Mouse (Mus musculus) neural tube, embryonic 12.5 days (tissue): ENCODE measurements around the gene Gltpd2. TPM values are rescaled to one million over a fixed set of nuclear protein-coding genes. Genes with fewer than 3 reads are reported as not detected.

ENCODE experiments used
- ATAC-seq: fragments of 200-750 bp; cut with Nextera tagmentation; 2 replicates; pipeline ENCODE4 v1.8.0; 2017; ENCODE audit warnings: low read depth, mild to moderate bottlenecking, moderate TSS enrichment, moderate library complexity; ENCODE audit not compliant: low FRiP score
- H3K27ac ChIP-seq: fragments of 300-500 bp; sonication (generic); 2 replicates; pipeline ENCODE4 v1.5.1; 2016
- H3K27me3 ChIP-seq: fragments of 300-500 bp; sonication (generic); replicated peaks from 2 replicates; pipeline ENCODE4 v1.6.1; 2016; ENCODE audit warnings: mild to moderate bottlenecking
- H3K36me3 ChIP-seq: fragments of 300-500 bp; sonication (generic); 2 replicates; pipeline ENCODE4 v1.6.1; 2016; ENCODE audit warnings: mild to moderate bottlenecking
- H3K4me1 ChIP-seq: fragments of 300-500 bp; sonication (generic); 2 replicates; pipeline ENCODE4 v1.6.1; 2016
- H3K4me2 ChIP-seq: fragments of 300-500 bp; sonication (generic); replicated peaks from 2 replicates; pipeline ENCODE4 v1.6.1; 2016; ENCODE audit warnings: mild to moderate bottlenecking
- H3K4me3 ChIP-seq: fragments of 300-500 bp; sonication (generic); 2 replicates; pipeline ENCODE4 v1.5.1; 2016
- H3K9ac ChIP-seq: fragments of 300-500 bp; sonication (generic); 2 replicates; pipeline ENCODE4 v1.6.1; 2016; ENCODE audit warnings: mild to moderate bottlenecking
- H3K9me3 ChIP-seq: fragments of 300-500 bp; sonication (generic); 2 replicates; pipeline ENCODE4 v1.6.1; 2016; ENCODE audit warnings: mild to moderate bottlenecking
- WGBS: fragments of 180-500 bp; shearing (Covaris S2); methylation state at CpG from one replicate; pipeline ENCODE4 v1.1.7; 2016; 5-methylcytosine and 5-hydroxymethylcytosine counted together
- polyA plus RNA-seq: library from polyadenylated mRNA; unstranded; fragments of >200 nt; fragmentation: Nextera tagmentation; extraction: Ambion mirVana; gene quantifications from 2 replicates; pipeline ENCODE4 v1.2.1, GENCODE M21; 2016

Gene Gltpd2
- polyA plus RNA-seq, 1 experiment from 2014 or later: 0.42 TPM

DNA sequence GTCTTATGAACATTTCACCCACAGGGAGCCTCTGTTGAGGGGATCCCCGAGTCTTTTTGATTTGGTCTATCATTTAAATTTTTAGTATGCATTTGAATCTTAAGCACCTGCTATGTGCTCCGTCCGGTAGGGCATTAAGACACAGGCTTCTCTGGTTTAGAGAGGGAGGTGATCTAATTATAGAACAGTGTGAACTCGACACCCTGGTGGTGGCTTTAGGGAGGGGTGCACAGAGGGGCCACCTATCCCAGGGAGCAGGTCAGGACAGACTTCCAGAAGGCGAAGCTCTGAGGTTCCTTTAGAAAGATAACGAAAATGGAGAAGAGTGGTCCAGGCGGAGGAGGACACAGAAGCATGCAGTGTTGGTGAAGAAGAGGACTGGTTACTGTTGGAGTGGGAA, 25.5 kb downstream of the Gltpd2 start:
- 77% methylated on average over 7 of the region's 7 CpGs for WGBS
- no peak for ATAC-seq

DNA sequence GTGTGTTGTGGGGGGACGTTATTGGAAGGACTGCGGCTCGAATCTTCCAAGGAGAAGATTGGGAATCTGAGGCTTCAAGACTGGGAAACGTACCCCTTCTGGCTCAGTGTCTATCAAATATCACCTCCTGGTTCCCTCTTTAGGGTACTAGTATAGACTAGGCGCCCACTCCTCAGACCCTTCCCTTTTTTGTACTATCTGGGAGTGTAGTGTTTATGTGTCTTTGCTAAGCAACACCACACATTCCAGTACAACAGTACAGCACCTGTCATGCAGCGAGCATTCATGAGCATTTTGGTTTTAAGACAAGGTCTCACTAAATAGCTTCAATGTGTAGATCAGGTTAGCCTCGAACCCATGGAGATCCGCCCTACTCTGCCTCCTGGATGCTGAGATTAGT, 32.5 kb downstream of the Gltpd2 start:
- Histone ChIP-seq H3K4me2 (no peak overlapping the region), H3K9ac (no peak overlapping the region), H3K27ac (no peak overlapping the region), H3K9me3 (no peaks in the 10 kb centered on the region), H3K4me3 (no peak overlapping the region), H3K27me3 (no peaks in the 10 kb centered on the region), H3K36me3 (no peaks in the 10 kb centered on the region), H3K4me1 (peaks cover 6% of the 10 kb centered on the region; the same call in 1 of the 2 replicates)
- no peak for ATAC-seq
- WGBS: 83% methylated on average over 8 of the region's 8 CpGs

More for the DNA sequence above, 25.5 kb downstream of the Gltpd2 start:
- H3K4me2 ChIP-seq: no peak overlapping the region
- H3K9ac ChIP-seq: no peak overlapping the region
- H3K27ac ChIP-seq: no peak overlapping the region
- peaks cover 23% of the 10 kb centered on the region for H3K27me3 ChIP-seq
- H3K4me3 ChIP-seq: no peak overlapping the region
- H3K4me1 ChIP-seq: peaks cover 10% of the 10 kb centered on the region
- H3K9me3 ChIP-seq: no peaks in the 10 kb centered on the region
- H3K36me3 ChIP-seq: no peaks in the 10 kb centered on the region

DNA sequence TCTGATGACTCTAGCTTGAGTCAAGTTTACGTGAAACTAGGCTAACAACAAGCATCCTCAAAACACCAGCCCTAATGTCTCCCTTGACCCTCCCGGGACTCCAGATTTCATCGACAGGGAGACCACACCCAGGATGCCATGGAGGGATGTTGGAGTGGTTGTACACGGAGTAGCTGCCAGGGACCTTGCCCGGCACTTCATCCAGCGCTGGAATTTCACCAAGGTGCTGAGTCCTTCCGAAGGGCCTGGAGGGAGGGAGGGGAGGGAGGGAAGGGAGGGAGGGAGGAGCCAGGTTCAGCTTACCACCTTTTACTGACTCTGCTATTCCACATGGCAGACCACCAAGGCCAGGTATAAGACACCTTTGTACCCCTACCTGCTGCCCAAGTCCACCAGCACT, 34.9 kb downstream of the Gltpd2 start:
- no peak for ATAC-seq
- H3K4me1 ChIP-seq: peaks cover 6% of the 10 kb centered on the region; the same call in 1 of the 2 replicates
- no peak overlapping the region for H3K27ac ChIP-seq
- H3K36me3 ChIP-seq: no peaks in the 10 kb centered on the region
- no peaks in the 10 kb centered on the region for H3K9me3 ChIP-seq
- H3K4me2 ChIP-seq: no peak overlapping the region
- no peak overlapping the region for H3K9ac ChIP-seq
- 28% methylated on average over 7 of the region's 7 CpGs for WGBS
- no peaks in the 10 kb centered on the region for H3K27me3 ChIP-seq
- H3K4me3 ChIP-seq: no peak overlapping the region

DNA sequence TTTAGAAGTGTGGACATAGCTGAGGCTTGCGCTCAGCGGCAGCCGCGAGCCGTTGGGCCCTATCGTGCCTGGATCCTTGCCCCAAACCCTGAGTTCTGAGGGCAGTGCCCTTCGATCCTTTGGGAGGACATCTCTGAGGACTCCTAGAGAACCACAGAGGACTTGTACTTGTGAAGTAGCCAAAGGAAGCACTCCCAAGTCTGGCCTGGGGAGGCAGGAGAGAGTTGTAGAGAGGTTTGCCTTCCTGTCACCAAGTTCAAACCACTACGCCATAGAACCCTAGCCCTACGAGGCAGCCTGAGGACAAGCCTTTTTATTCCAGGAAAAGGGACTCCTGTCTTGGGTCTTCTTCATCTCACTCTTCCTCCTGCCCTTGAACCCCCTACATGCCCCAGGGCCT, 38.5 kb downstream of the Gltpd2 start:
- no peaks in the 10 kb centered on the region for H3K27me3 ChIP-seq
- no peak overlapping the region for H3K4me2 ChIP-seq
- no peak overlapping the region for H3K4me3 ChIP-seq
- WGBS: 93% methylated on average over 9 of the region's 9 CpGs
- no peaks in the 10 kb centered on the region for H3K36me3 ChIP-seq
- no peak overlapping the region for H3K27ac ChIP-seq
- peaks cover 11% of the 10 kb centered on the region; the same call in 1 of the 2 replicates for H3K4me1 ChIP-seq
- no peak overlapping the region for H3K9ac ChIP-seq
- ATAC-seq: no peak
- no peaks in the 10 kb centered on the region for H3K9me3 ChIP-seq

DNA sequence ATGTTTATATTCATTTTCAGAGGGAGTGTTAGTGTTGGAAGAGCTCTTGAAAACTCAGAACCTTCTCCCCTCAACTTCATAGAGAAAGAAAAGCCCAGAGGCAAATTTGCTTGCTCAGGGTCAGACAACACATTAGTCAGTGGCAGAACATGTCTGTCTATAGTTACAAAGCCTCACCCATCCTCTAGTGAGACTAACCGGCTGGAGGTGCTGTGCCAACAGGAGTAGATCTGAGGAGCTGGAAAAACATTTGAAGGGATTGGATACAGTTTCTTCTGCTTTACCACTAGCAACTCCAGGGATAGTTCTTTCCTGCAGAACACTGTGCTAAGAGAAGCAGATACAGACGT, 42.9 kb downstream of the Gltpd2 start:
- 0 out of 2 replicates have a peak overlapping the region, but pooled peaks have one; percentile 6 for H3K27ac ChIP-seq
- peak overlapping the region; percentile 97 for H3K4me2 ChIP-seq
- peaks cover 35% of the 10 kb centered on the region for H3K4me1 ChIP-seq
- 3% methylated on average over 2 of the region's 2 CpGs for WGBS
- H3K9ac ChIP-seq: peak overlapping the region; percentile 80; the same call in 1 of the 2 replicates
- ATAC-seq: peak; percentile 18; the same call in 1 of the 2 replicates
- H3K36me3 ChIP-seq: no peaks in the 10 kb centered on the region
- no peaks in the 10 kb centered on the region for H3K27me3 ChIP-seq
- peak overlapping the region; percentile 83 for H3K4me3 ChIP-seq
- H3K9me3 ChIP-seq: no peaks in the 10 kb centered on the region

DNA sequence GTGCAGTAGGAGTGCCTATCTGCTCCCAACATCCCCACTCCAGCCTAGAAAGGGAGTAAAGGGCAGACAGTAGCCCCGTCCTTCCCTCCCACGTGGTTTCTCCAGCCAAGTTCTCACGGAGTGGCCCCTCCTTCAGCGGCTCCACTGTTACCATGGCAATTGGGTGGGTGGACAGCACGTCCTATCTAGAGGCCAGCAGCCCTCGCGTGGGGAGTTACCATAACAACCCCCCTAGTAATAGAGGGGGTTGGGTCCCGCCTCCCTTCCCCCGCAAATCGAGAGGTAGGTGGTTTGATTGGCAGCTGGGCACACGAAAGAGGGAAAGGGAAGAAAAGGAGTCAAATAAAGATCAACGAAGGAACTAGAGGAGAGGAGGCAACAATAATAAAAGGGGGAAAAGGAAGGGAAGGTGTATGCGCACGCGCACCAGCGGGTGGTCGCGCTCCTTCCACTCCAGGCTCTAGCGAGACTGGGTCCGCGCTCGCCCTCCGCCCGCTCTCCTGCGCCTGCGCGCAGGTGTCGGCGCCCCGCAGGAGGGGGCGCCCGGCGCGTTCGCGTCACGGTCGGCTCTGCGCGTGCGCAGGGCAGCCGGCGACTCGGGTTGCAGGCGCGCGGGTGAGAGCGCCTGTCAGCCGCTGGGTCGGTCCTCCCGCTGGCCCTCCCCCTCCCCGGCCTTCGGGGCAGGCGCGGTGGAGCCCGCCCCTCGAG, 43.4 kb downstream of the Gltpd2 start, which contains the start of gene Mink1:
Gene Mink1 (plus strand): TSS at position 595 of the 708 bp plus-strand sequence.
- Histone ChIP-seq H3K27me3 (no peaks in the 10 kb centered on the region), H3K4me3 (peak within 1 kb of the TSS; percentile 83), H3K9ac (peak within 1 kb of the TSS; percentile 80), H3K9me3 (no peaks in the 10 kb centered on the region), H3K4me1 (peaks cover 38% of the 10 kb centered on the region), H3K27ac (peak within 1 kb of the TSS; percentile 13; the same call in 1 of the 2 replicates), H3K36me3 (no peaks in the 10 kb centered on the region), H3K4me2 (peak within 1 kb of the TSS; percentile 97)
- peak; percentile 89 for ATAC-seq
- under 1% methylated on average over 54 of the region's 57 CpGs for WGBS

DNA sequence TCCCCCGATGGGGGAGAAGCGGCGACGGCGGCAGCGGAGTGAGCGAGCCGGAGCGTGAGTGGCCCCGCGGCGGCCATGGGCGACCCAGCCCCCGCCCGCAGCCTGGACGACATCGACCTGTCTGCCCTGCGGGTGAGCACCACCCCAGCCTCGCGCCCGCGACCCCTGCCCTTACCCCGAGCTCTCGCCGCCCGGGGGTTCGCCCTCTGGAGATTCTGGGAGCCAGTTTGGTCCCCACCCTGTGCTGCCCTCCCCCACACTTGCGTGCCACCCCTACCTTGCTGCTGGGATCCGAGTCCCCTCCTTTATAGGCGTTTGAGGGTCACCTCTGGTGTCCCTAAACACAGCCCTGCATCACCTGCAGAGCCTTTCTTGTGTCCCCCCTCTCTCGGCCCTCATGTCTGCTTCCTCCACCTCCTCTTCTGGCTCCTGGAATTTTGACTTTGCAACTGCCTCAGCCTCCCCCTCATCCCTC, 44.0 kb downstream of the Gltpd2 start:
- Histone ChIP-seq H3K36me3 (0 out of 2 replicates have a peak, but pooled peaks cover 2% of the 10 kb centered on the region), H3K27me3 (no peaks in the 10 kb centered on the region), H3K4me1 (peaks cover 38% of the 10 kb centered on the region), H3K4me2 (peak overlapping the region; percentile 97), H3K4me3 (peak overlapping the region; percentile 83), H3K27ac (0 out of 2 replicates have a peak overlapping the region, but pooled peaks have one; percentile 13), H3K9ac (peak overlapping the region; percentile 80), H3K9me3 (no peaks in the 10 kb centered on the region)
- 0% methylated on average over 31 of the region's 31 CpGs for WGBS
- ATAC-seq: no peak; the same call in 1 of the 2 replicates

DNA sequence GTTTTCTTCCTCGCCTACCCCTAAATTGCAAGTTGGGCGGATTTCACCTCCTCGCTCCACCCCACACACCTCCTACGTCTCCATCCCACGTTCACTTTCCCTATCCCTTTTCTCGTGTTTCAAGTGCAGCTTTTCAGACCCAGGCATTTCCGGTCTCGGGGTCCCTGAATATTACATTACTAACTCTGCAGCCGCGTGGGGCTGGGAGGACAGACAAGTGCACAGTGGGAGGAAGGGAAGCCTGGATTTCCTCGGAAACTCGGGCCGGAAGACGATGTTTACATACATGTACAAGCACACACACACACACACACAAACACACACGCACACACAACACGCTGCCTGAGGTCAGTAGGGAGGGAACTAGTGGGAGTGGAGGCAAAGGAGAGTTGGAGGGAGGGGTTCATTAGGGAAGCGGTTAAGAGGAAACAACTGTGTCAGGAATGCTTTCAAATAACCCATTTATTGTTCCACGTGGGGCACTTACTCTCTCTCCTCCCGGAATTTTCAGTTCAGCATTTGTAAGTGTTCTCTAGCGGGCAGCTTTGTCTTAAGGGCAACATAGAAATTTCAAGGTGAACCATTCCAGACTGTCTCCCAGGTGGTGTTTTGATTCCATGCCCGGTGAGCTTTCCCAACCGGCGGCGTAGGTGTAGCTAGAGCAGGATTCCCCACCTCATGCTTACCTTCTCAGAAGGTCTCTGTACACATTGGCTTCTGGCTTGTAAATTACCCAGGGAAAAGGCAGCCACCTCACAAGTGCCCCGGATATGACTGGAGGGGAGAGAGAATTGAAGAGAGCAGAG, 44.7 kb downstream of the Gltpd2 start:
- no peaks in the 10 kb centered on the region for H3K27me3 ChIP-seq
- H3K27ac ChIP-seq: no peak overlapping the region
- no peak; the same call in 1 of the 2 replicates for ATAC-seq
- no peaks in the 10 kb centered on the region for H3K9me3 ChIP-seq
- peak overlapping the region; percentile 97 for H3K4me2 ChIP-seq
- H3K9ac ChIP-seq: peak overlapping the region; percentile 80
- H3K4me3 ChIP-seq: peak overlapping the region; percentile 83
- WGBS: 2% methylated on average over 25 of the region's 25 CpGs
- H3K4me1 ChIP-seq: peaks cover 38% of the 10 kb centered on the region
- 0 out of 2 replicates have a peak, but pooled peaks cover 6% of the 10 kb centered on the region for H3K36me3 ChIP-seq

DNA sequence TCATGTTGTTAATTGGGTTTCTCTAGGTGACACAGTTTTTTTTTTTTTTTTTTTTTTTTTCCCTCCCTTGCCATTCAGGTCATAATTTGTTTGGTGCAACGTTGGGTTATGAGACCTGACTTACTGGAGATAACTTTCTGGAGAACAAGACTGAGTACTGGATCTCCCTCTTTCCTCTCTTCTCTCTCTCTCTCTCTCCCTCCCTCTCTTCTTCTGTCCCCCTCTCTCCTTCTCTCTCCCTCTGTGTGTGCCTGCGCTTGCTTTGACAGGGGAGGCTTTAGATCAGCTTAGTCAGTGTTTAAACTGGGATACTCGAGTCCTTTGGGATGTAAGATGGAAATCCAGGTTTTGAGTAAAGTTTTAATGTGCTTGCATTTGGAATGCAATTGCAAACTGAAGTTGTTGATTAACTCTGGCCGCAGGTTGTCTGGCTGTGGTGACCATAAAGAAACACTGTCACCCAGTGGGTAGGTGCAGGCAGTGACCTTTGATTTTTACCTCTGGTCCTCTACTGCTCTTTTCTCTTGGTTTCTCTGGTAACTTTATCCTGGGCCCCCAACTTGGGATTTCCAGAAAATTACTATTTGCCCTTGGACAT, 45.4 kb downstream of the Gltpd2 start:
- ATAC-seq: no peak
- Histone ChIP-seq H3K9ac (no peak overlapping the region), H3K4me2 (peak overlapping the region; percentile 97), H3K4me3 (0 out of 2 replicates have a peak overlapping the region, but pooled peaks have one; percentile 83), H3K27me3 (no peaks in the 10 kb centered on the region), H3K9me3 (no peaks in the 10 kb centered on the region), H3K4me1 (peaks cover 38% of the 10 kb centered on the region), H3K27ac (no peak overlapping the region), H3K36me3 (0 out of 2 replicates have a peak, but pooled peaks cover 6% of the 10 kb centered on the region)
- 33% methylated on average over 4 of the region's 4 CpGs for WGBS

DNA sequence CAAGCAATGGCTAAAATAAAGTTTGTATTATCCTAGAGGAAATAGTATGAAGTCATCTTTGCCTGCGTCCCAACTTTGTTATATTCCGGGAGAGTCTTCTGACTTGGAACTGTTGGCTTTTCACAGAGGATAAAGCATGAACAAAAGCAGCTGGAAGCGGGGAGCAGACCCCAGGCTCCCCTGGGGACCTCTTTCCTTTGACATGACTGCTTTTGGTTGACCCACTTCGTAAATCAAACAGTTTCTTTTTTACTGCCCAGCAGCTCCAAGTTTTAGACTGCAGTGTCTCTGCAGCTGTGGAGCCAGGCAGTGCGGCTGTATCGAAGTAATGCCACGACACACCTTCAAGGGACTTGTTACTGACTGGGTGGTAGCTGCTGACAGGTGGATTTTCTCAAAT, 47.6 kb downstream of the Gltpd2 start:
- no peak overlapping the region for H3K27ac ChIP-seq
- no peak for ATAC-seq
- H3K27me3 ChIP-seq: no peaks in the 10 kb centered on the region
- H3K4me2 ChIP-seq: peak overlapping the region; percentile 30; the same call in 1 of the 2 replicates
- WGBS: 37% methylated on average over 7 of the region's 7 CpGs
- H3K9me3 ChIP-seq: no peaks in the 10 kb centered on the region
- H3K36me3 ChIP-seq: 0 out of 2 replicates have a peak, but pooled peaks cover 6% of the 10 kb centered on the region
- no peak overlapping the region for H3K4me3 ChIP-seq
- peaks cover 40% of the 10 kb centered on the region for H3K4me1 ChIP-seq
- no peak overlapping the region for H3K9ac ChIP-seq
